Comparison of ENCODE assay signal across 8 mouse cellular contexts in genomic region chr6:39542631-39543597, GRCm38 (mm10). TPM values are rescaled to one million over a fixed set of nuclear protein-coding genes. Genes with fewer than 3 reads are reported as not detected.
A peak's percentile ranks its signal among the peaks of the same experiment; 100 is the strongest.
DNase-seq lines count a peak whose midpoint lies in the region; ATAC-seq and TF ChIP-seq lines count a peak whose summit lies in the region.

No protein-coding gene starts in this region.

- no peak for TF ChIP-seq POLR2A in thymus, adult 2 months (IDR thresholded peaks at IDR 0.05; ENCODE audit: control insufficient read depth, extremely low read depth, insufficient read depth, low read length, poor library complexity)

- no peaks in the 10 kb centered on the region for H3K27me3 ChIP-seq in thymus, adult 2 months (ENCODE audit: control insufficient read depth, insufficient read depth, low read length)
- H3K27me3 ChIP-seq in forebrain, embryonic 15.5 days, result no peaks in the 10 kb centered on the region

- 63% methylated on average over 15 of the region's 15 CpGs for WGBS in thymus, adult 2 months
- WGBS in forebrain, embryonic 15.5 days, result 19% methylated on average over 15 of the region's 15 CpGs

- no peak overlapping the region for H3K4me3 ChIP-seq in thymus, adult 2 months (ENCODE audit: control insufficient read depth, insufficient read depth, low read length)
- no peak overlapping the region for H3K4me3 ChIP-seq in forebrain, embryonic 15.5 days

- no peaks in the 10 kb centered on the region for H3K36me3 ChIP-seq in thymus, adult 2 months (ENCODE audit: control insufficient read depth, insufficient read depth, low read length)
- no peaks in the 10 kb centered on the region for H3K36me3 ChIP-seq in forebrain, embryonic 15.5 days

- no peak overlapping the region for H3K27ac ChIP-seq in thymus, adult 2 months (ENCODE audit: control insufficient read depth, insufficient read depth, low read length)
- H3K27ac ChIP-seq in forebrain, embryonic 15.5 days (replicated peaks), result peak overlapping the region; percentile 67

- H3K4me2 ChIP-seq in forebrain, embryonic 15.5 days (replicated peaks), result no peak overlapping the region

- TF ChIP-seq CTCF in thymus, adult 2 months (IDR thresholded peaks at IDR 0.05; ENCODE audit: borderline replicate concordance, control insufficient read depth, extremely low read depth, insufficient read depth, low read length, poor library complexity), result no peak

- H3K9ac ChIP-seq in forebrain, embryonic 15.5 days (replicated peaks), result no peak overlapping the region

- DNase-seq in thymus, adult 2 months, result peak; percentile 12
- no peak for DNase-seq in thymus, postnatal 0 days (ENCODE audit: low spot score)
- peak; percentile 83 for DNase-seq in heart, postnatal 25 days (ENCODE audit: low spot score)
- peak; percentile 89 to 93 for DNase-seq in kidney, postnatal 4 days
- DNase-seq in lung, postnatal 25 days (ENCODE audit: low spot score), result peak; percentile 61
- DNase-seq in skeletal muscle tissue, adult 2 months (ENCODE audit: low read depth, low spot score), result peak; percentile 93
- DNase-seq in cerebellum, postnatal 36 days, result no peak

- peaks cover 17% of the 10 kb centered on the region for H3K4me1 ChIP-seq in thymus, adult 2 months (replicated peaks; ENCODE audit: control insufficient read depth, insufficient read depth, low read length)
- peaks cover 46% of the 10 kb centered on the region for H3K4me1 ChIP-seq in forebrain, embryonic 15.5 days

- intact Hi-C loops in heart, postnatal 25 days (cut with DNase I), result loop anchor here (2.0 kb wide), 1 partner anchor 14 kb away; the partner anchor contains the start of gene Dennd2a

- no peaks in the 10 kb centered on the region for H3K9me3 ChIP-seq in forebrain, embryonic 15.5 days

- peak; percentile 83 for ATAC-seq in forebrain, embryonic 15.5 days (replicated peaks)

RNA-seq across cellular contexts. Expression of gene Dennd2a, which starts 14.8 kb away (rescaled TPM):
- 2.6 and 3.2 TPM in 2 replicates for polyA plus RNA-seq in thymus, adult 2 months (2012; rRNA removed)
- 2.1 and 2.6 TPM in 2 replicates for polyA plus RNA-seq in thymus, postnatal 0 days (2015; fragmentation: Nextera tagmentation; extraction: Ambion mirVana)
- 14.2 and 14.6 TPM in 2 replicates for polyA plus RNA-seq in forebrain, embryonic 15.5 days (2015; fragmentation: Nextera tagmentation; extraction: Ambion mirVana)
- total RNA-seq in heart, postnatal 25 days (2021), result 1 to 10 TPM; 7.6 to 9.9 TPM

RNA-seq across cellular contexts. Expression of gene Adck2, which starts 30.8 kb away (rescaled TPM):
- polyA plus RNA-seq in thymus, adult 2 months (2012; rRNA removed), result 17.0 and 18.8 TPM in 2 replicates
- polyA plus RNA-seq in thymus, postnatal 0 days (2015; fragmentation: Nextera tagmentation; extraction: Ambion mirVana), result 27.9 and 29.0 TPM in 2 replicates
- polyA plus RNA-seq in forebrain, embryonic 15.5 days (2015; fragmentation: Nextera tagmentation; extraction: Ambion mirVana), result 49.4 and 55.6 TPM in 2 replicates
- 10 to 100 TPM; 16.5 to 16.6 TPM for total RNA-seq in heart, postnatal 25 days (2021)

RNA-seq across cellular contexts. Expression of gene Gm42420, which starts 42.6 kb away (rescaled TPM):
- 0.96 TPM in 1 of 2 replicates, not detected in the other for polyA plus RNA-seq in thymus, adult 2 months (2012; rRNA removed)
- polyA plus RNA-seq in thymus, postnatal 0 days (2015; fragmentation: Nextera tagmentation; extraction: Ambion mirVana), result 2.3 and 2.7 TPM in 2 replicates
- polyA plus RNA-seq in forebrain, embryonic 15.5 days (2015; fragmentation: Nextera tagmentation; extraction: Ambion mirVana), result 2.0 TPM in 1 of 2 replicates, not detected in the other
- not detected for total RNA-seq in heart, postnatal 25 days (2021)

RNA-seq across cellular contexts. Expression of gene Ndufb2, which starts 49.5 kb away (rescaled TPM):
- polyA plus RNA-seq in thymus, adult 2 months (2012; rRNA removed), result 249 and 412 TPM in 2 replicates
- 335 and 367 TPM in 2 replicates for polyA plus RNA-seq in thymus, postnatal 0 days (2015; fragmentation: Nextera tagmentation; extraction: Ambion mirVana)
- polyA plus RNA-seq in forebrain, embryonic 15.5 days (2015; fragmentation: Nextera tagmentation; extraction: Ambion mirVana), result 333 and 354 TPM in 2 replicates
- total RNA-seq in heart, postnatal 25 days (2021), result 100 to 1,000 TPM; 685 to 720 TPM

Comparison
In these comparisons a context has a peak if more than half of its experiments do, and no peak if none do; other contexts are left out.
1. DNase-seq: peak in thymus, adult 2 months (single experiment), heart, postnatal 25 days (single experiment), kidney, postnatal 4 days (2 of 2), lung, postnatal 25 days (single experiment) and skeletal muscle tissue, adult 2 months (single experiment); none in thymus, postnatal 0 days (single experiment) and cerebellum, postnatal 36 days (0 of 2).